Mouse (Mus musculus) liver, postnatal 0 days (tissue): Measurements from ENCODE around the gene Ubac1.

ENCODE experiments used
- CTCF ChIP-seq: sonication (generic); IDR thresholded peaks from 2 replicates; pipeline ENCODE4 v1.5.1; 2016; ENCODE audit warnings: antibody characterized with exemption, low read depth
- EP300 ChIP-seq: IDR thresholded peaks from 2 replicates; pipeline ENCODE4 v1.6.1; 2016; ENCODE audit warnings: antibody characterized with exemption, low read depth, mild to moderate bottlenecking

DNA sequence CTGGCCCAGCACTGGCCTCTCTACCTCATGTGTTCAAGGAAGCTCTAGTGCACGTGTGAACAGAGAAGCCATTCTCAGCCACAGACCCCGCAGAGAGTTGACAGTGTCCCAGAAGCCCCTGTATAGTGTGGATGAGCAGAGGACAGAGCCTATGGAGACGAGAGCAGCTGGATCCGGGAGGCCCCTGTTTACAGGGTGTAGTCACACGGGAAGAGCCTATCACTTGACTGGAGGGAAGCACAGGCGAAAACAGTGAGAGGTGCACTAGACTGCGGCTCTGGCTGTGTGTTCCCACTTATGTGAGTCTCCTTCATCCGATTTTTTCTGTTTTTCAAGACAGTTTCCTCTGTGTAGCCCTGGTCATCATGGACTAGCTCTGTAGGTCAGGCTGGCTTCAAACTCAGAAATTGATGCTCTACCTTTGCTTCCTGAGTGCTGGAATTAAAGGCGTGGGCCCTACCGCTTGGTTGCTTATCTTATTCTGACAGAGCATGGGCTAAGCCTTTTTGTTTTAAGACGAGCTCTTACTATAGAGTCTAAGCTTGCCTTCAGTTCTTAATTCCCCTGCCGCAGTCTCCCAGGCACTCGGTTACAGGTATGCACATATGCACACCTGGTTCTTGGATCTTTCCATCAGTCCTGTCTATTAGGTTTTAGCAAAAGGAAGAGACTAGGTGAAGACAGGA lies 41.3 kb upstream of the Ubac1 start:
- TF ChIP-seq CTCF (no peak), EP300 (no peak)
